Mouse (Mus musculus) CH12.LX (cell line): ENCODE measurements at regions not wholly inside any gene's neighbourhood (a gene's known extent, or its start where the extent isn't known, plus 50 kb on each side); places are given as distances from the start of the nearest gene placed in this dataset.

ENCODE experiments used
- DNase-seq: peaks from one replicate; pipeline ENCODE4 v3.0.0-alpha.2; 2013; ENCODE audit errors: extremely low read depth
- H3K27ac ChIP-seq: 2 replicates; pipeline ENCODE4 v1.5.1; 2012; ENCODE audit warnings: low read depth, mild to moderate bottlenecking, control low read depth, moderate library complexity; ENCODE audit not compliant: insufficient read depth
- H3K27me3 ChIP-seq: replicated peaks from 2 replicates; pipeline ENCODE3; 2012; ENCODE audit warnings: inconsistent platforms
- H3K36me3 ChIP-seq, 2 experiments: replicated peaks in 1 of 2; 2 replicates each; pipeline versions ENCODE3 to v1.6.1; 2012; ENCODE audit warnings: inconsistent platforms in 1 of 2, low read length in 1 of 2, mild to moderate bottlenecking in 1 of 2, mixed read lengths in 1 of 2, moderate library complexity in 1 of 2; ENCODE audit not compliant: control insufficient read depth in 1 of 2, insufficient read depth in 1 of 2
- H3K4me1 ChIP-seq, 2 experiments: 2 replicates each; pipeline ENCODE4 v1.6.1; 2012; ENCODE audit warnings: inconsistent platforms in 1 of 2, moderate library complexity in 1 of 2; ENCODE audit not compliant: insufficient read depth in 2 of 2, control insufficient read depth in 1 of 2
- H3K4me2 ChIP-seq: 2 replicates; pipeline ENCODE4 v1.6.1; 2012; ENCODE audit warnings: low read depth, mild to moderate bottlenecking, control low read depth; ENCODE audit not compliant: poor library complexity, insufficient read depth, severe bottlenecking
- H3K4me3 ChIP-seq, 3 experiments: fragments of 150-350 bp in 1 of 3; sonication (generic) in 1 of 3; replicated peaks in 1 of 3; 2 replicates each; pipeline versions ENCODE3 to v1.5.1; 2011 to 2012; ENCODE audit warnings: low read depth in 2 of 3, low read length in 2 of 3, mild to moderate bottlenecking in 2 of 3, moderate library complexity in 2 of 3, control low read depth in 1 of 3, improper control_type of control experiment in 1 of 3, inconsistent platforms in 1 of 3, mixed read lengths in 1 of 3; ENCODE audit not compliant: poor library complexity in 1 of 3
- H3K79me2 ChIP-seq: replicated peaks from 2 replicates; pipeline ENCODE4 v1.6.1; 2012; ENCODE audit warnings: mild to moderate bottlenecking, moderate library complexity; ENCODE audit not compliant: control insufficient read depth, poor library complexity, insufficient read depth, severe bottlenecking; ENCODE audit errors: extremely low read depth
- H3K9ac ChIP-seq: 2 replicates; pipeline ENCODE4 v1.6.1; 2012; ENCODE audit warnings: low read depth, mild to moderate bottlenecking, control low read depth, moderate library complexity; ENCODE audit not compliant: insufficient read depth
- H3K9me3 ChIP-seq: replicated peaks from 2 replicates; pipeline ENCODE3; 2012; ENCODE audit warnings: low read length, inconsistent platforms, mixed read lengths
- CHD1 ChIP-seq: IDR thresholded peaks from 2 replicates; pipeline ENCODE4 v1.6.1; 2012; ENCODE audit warnings: low read depth, low read length, improper control_type of control experiment, inconsistent platforms
- CTCF ChIP-seq, 2 experiments: IDR thresholded peaks in 1 of 2; conservative IDR thresholded peaks in 1 of 2; 2 replicates each; pipeline ENCODE4 v1.5.1; 2011 to 2012; ENCODE audit warnings: low read depth in 2 of 2, low read length in 2 of 2, improper control_type of control experiment in 1 of 2, inconsistent platforms in 1 of 2, mild to moderate bottlenecking in 1 of 2, moderate library complexity in 1 of 2
- ELF1 ChIP-seq: IDR thresholded peaks from 2 replicates; pipeline ENCODE4 v1.6.1; 2014; ENCODE audit warnings: low read depth, mild to moderate bottlenecking, inconsistent platforms, low read length, improper control_type of control experiment
- EP300 ChIP-seq: IDR thresholded peaks from 2 replicates; pipeline ENCODE4 v1.6.1; 2011; ENCODE audit warnings: low read length, improper control_type of control experiment
- ETS1 ChIP-seq: conservative IDR thresholded peaks from 2 replicates; pipeline ENCODE4 v1.6.1; 2012; ENCODE audit warnings: low read depth, mild to moderate bottlenecking, inconsistent platforms, low read length, improper control_type of control experiment, moderate library complexity
- GABPA ChIP-seq: IDR thresholded peaks from 2 replicates; pipeline ENCODE4 v1.6.1; 2012; ENCODE audit warnings: low read depth, low read length, improper control_type of control experiment, inconsistent platforms; ENCODE audit not compliant: insufficient replicate concordance
- IRF4 ChIP-seq: IDR thresholded peaks from 2 replicates; pipeline ENCODE4 v1.6.1; 2014; ENCODE audit warnings: low read depth, mild to moderate bottlenecking, inconsistent platforms, low read length, improper control_type of control experiment
- JUN ChIP-seq: IDR thresholded peaks from 2 replicates; pipeline ENCODE4 v1.6.1; 2011; ENCODE audit warnings: low read depth, mild to moderate bottlenecking, low read length, improper control_type of control experiment, moderate library complexity; ENCODE audit not compliant: insufficient read depth
- JUND ChIP-seq: conservative IDR thresholded peaks from 2 replicates; pipeline ENCODE4 v1.6.1; 2011; ENCODE audit warnings: low read depth, low read length, improper control_type of control experiment
- KAT2A ChIP-seq: IDR thresholded peaks from 2 replicates; pipeline ENCODE4 v1.6.1; 2012; ENCODE audit warnings: low read length, improper control_type of control experiment, inconsistent platforms; ENCODE audit not compliant: insufficient replicate concordance
- MAFK ChIP-seq: IDR thresholded peaks from 2 replicates; pipeline ENCODE4 v1.6.1; 2011; ENCODE audit warnings: low read length, improper control_type of control experiment; ENCODE audit not compliant: insufficient replicate concordance
- MAZ ChIP-seq: IDR thresholded peaks from 2 replicates; pipeline ENCODE4 v1.6.1; 2012; ENCODE audit warnings: low read depth, mild to moderate bottlenecking, inconsistent platforms, low read length, improper control_type of control experiment, moderate library complexity
- MEF2A ChIP-seq: IDR thresholded peaks from 2 replicates; pipeline ENCODE4 v1.6.1; 2014; ENCODE audit warnings: low read depth, mild to moderate bottlenecking, inconsistent platforms, low read length, improper control_type of control experiment, borderline replicate concordance
- MXI1 ChIP-seq: IDR thresholded peaks from 2 replicates; pipeline ENCODE4 v1.6.1; 2011; ENCODE audit warnings: mild to moderate bottlenecking, low read depth, low read length, improper control_type of control experiment
- MYC ChIP-seq: IDR thresholded peaks from 2 replicates; pipeline ENCODE4 v1.6.1; 2011; ENCODE audit warnings: low read depth, mild to moderate bottlenecking, improper control_type of control experiment, low read length
- PAX5 ChIP-seq: IDR thresholded peaks from 2 replicates; pipeline ENCODE4 v1.6.1; 2012; ENCODE audit warnings: low read length, inconsistent platforms, mixed read lengths
- POLR2A ChIP-seq: IDR thresholded peaks from 2 replicates; pipeline ENCODE4 v1.6.1; 2011; ENCODE audit warnings: low read depth, mild to moderate bottlenecking, improper control_type of control experiment, low read length
- POLR2AphosphoS2 ChIP-seq: IDR thresholded peaks from 2 replicates; pipeline ENCODE4 v1.6.1; 2011; ENCODE audit warnings: low read depth, low read length, improper control_type of control experiment
- SIN3A ChIP-seq: IDR thresholded peaks from 2 replicates; pipeline ENCODE4 v1.6.1; 2012; ENCODE audit warnings: low read length, improper control_type of control experiment, inconsistent platforms
- TBP ChIP-seq: conservative IDR thresholded peaks from 2 replicates; pipeline ENCODE4 v1.6.1; 2011; ENCODE audit warnings: low read depth, low read length, improper control_type of control experiment
- UBTF ChIP-seq: IDR thresholded peaks from 2 replicates; pipeline ENCODE4 v1.6.1; 2012; ENCODE audit warnings: low read depth, mild to moderate bottlenecking, inconsistent platforms, low read length, improper control_type of control experiment, moderate library complexity
- USF2 ChIP-seq: conservative IDR thresholded peaks from 2 replicates; pipeline ENCODE4 v1.6.1; 2011; ENCODE audit warnings: low read depth, low read length, improper control_type of control experiment
- ZC3H11A ChIP-seq: IDR thresholded peaks from 2 replicates; pipeline ENCODE4 v1.6.1; 2012; ENCODE audit warnings: low read depth, mild to moderate bottlenecking, inconsistent platforms, low read length, improper control_type of control experiment
- ZKSCAN1 ChIP-seq: IDR thresholded peaks from 2 replicates; pipeline ENCODE4 v1.6.1; 2012; ENCODE audit warnings: low read depth, inconsistent platforms, low read length, improper control_type of control experiment, borderline replicate concordance
- ZMIZ1 ChIP-seq: IDR thresholded peaks from 2 replicates; pipeline ENCODE4 v1.6.1; 2012; ENCODE audit warnings: low read depth, mild to moderate bottlenecking, inconsistent platforms, low read length, improper control_type of control experiment
- ZNF384 ChIP-seq: IDR thresholded peaks from 2 replicates; pipeline ENCODE4 v1.6.1; 2012; ENCODE audit warnings: low read depth, low read length, improper control_type of control experiment, inconsistent platforms
- dilution Hi-C: fragments of 300-500 bp; cut with MboI; formaldehyde crosslinking; loops from 2 replicates; pipeline ENCODE4 v1.14.3; 2020; ENCODE audit warnings: low sequenced_read_pairs; ENCODE audit not compliant: extremely low pct_unique_long_range_greater_than_20kb, extremely low pct_ligation_motif_present
- in situ Hi-C: fragments of 300-500 bp; cut with MboI; formaldehyde crosslinking; loops from 3 replicates; pipeline ENCODE4 v1.14.3; 2019; ENCODE audit warnings: low sequenced_read_pairs, low pct_ligation_motif_present, low pct_unique_long_range_greater_than_20kb, mixed read lengths

DNA sequence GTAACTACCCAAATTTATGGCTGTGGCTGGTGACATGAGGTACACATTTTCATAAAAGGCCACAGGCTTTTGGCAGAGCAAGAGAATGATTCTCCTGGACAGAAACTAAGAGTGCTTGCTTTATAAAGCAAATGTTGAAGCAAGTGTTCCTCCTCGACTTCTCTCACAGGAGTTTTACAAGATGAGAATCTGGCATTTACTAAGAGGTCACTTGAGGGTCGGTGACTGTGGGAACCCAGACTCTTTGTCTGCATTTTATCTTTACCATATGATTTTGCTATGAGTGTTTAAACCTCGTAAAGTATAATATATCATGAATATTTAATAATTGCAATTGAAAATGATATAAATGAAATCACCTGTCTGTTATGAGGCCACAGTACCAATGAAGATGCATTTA lies 600.9 kb downstream of the Efna5 start:
- Histone ChIP-seq H3K4me1 (no peaks in the 10 kb centered on the region), H3K9ac (no peak overlapping the region), H3K79me2 (no peaks in the 10 kb centered on the region), H3K36me3 (no peaks in the 10 kb centered on the region), H3K4me2 (no peak overlapping the region), H3K27ac (no peak overlapping the region), H3K4me3 (no peak overlapping the region), H3K27me3 (no peaks in the 10 kb centered on the region), H3K9me3 (peaks cover 43% of the 10 kb centered on the region)
- no peak for DNase-seq
- in situ Hi-C loops (no loop called here), dilution Hi-C loops (no loop called here)
- TF ChIP-seq EP300 (no peak), ZMIZ1 (no peak), IRF4 (no peak)

DNA sequence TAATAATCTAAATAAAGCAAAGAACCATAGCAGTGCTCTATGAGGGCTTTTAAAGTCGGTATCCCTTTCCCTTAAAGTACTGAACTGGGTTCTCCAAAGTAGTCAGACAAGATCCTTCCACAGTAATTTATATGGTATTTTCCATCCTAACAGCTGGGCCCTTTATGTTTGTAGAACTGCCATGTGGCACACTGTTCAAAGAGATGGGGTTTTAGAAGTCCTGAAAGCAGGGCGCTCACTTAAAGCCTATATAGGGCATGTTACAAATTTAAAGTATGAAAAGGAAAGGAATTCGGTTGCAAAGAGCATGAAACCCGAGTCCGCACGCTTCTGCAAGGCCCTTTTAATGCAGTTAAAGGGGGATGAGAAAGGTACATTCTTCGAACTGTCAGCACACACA lies 609.7 kb downstream of the Efna5 start:
- no peaks in the 10 kb centered on the region for H3K79me2 ChIP-seq

DNA sequence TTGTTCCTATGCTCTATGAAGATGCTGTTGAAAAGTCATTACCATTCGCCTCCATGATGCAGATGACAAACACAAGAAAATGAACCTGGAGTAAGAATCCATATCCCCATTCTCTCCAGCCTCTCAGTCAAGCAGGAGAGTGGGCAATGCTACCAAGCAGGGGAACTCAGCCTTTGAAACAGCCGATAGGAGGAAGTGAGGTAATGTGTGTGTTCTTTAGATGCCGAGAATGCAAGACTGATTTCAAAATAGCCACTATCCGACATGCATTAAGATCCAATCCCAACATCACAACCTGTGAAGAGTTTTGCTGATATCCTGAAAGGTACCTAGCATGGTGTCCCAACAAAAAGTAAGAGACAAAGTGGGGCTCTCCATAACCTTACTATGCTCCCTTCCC lies 611.8 kb downstream of the Efna5 start:
- no peak for TF ChIP-seq POLR2AphosphoS2
- TF ChIP-seq ETS1, result no peak
- TF ChIP-seq JUND, result no peak
- no peak for TF ChIP-seq SIN3A
- no peak for TF ChIP-seq POLR2A
- no peak for TF ChIP-seq ZKSCAN1
- TF ChIP-seq ZC3H11A, result no peak
- no peak for TF ChIP-seq GABPA
- TF ChIP-seq ELF1, result no peak
- no peak for TF ChIP-seq TBP
- no peak for TF ChIP-seq ZMIZ1
- TF ChIP-seq UBTF, result no peak
- TF ChIP-seq MXI1, result no peak
- TF ChIP-seq ZNF384, result no peak
- TF ChIP-seq PAX5, result no peak
- no peak for TF ChIP-seq CHD1
- TF ChIP-seq JUN, result no peak
- TF ChIP-seq, all 38 proteins: peak for 0
- Histone ChIP-seq H3K79me2 (no peaks in the 10 kb centered on the region), H3K4me3 (no peak overlapping the region), H3K27ac (no peak overlapping the region), H3K4me1 (no peaks in the 10 kb centered on the region), H3K27me3 (no peaks in the 10 kb centered on the region), H3K9me3 (peaks cover 35% of the 10 kb centered on the region), H3K36me3 (no peaks in the 10 kb centered on the region), H3K9ac (no peak overlapping the region), H3K4me2 (no peak overlapping the region)
- dilution Hi-C loops, result no loop called here
- DNase-seq, result no peak
- in situ Hi-C loops, result no loop called here

More for the DNA sequence above, 609.7 kb downstream of the Efna5 start:
- Histone ChIP-seq H3K4me3 (no peak overlapping the region), H3K9me3 (peaks cover 35% of the 10 kb centered on the region), H3K9ac (no peak overlapping the region), H3K4me1 (no peaks in the 10 kb centered on the region), H3K36me3 (no peaks in the 10 kb centered on the region), H3K4me2 (no peak overlapping the region), H3K27me3 (no peaks in the 10 kb centered on the region), H3K27ac (no peak overlapping the region)
- dilution Hi-C loops, result no loop called here
- in situ Hi-C loops, result no loop called here
- DNase-seq, result no peak
- TF ChIP-seq CTCF (conservative IDR thresholded peaks at IDR 0.05 in 1 of 2, IDR thresholded peaks at IDR 0.05 in 1 of 2; ENCODE audit: low read depth in 2 of 2, low read length in 2 of 2) (no peak), MAZ (no peak), ETS1 (no peak), GABPA (no peak), MYC (no peak), EP300 (no peak), MAFK (no peak), ZMIZ1 (no peak), POLR2A (no peak), KAT2A (no peak), IRF4 (no peak), USF2 (no peak), ZKSCAN1 (no peak), ZC3H11A (no peak), MEF2A (no peak), SIN3A (no peak)
